Mouse (Mus musculus) Patski (cell line): Measurements from ENCODE around the gene Ficd. TPM values are rescaled to one million over a fixed set of nuclear protein-coding genes. Genes with fewer than 3 reads are reported as not detected.
A peak's percentile ranks its signal among the peaks of the same experiment; 100 is the strongest.

Experiments used
- ATAC-seq: fragments of 100-300 bp; one replicate; pipeline ENCODE4 v1.8.0; 2021
- CTCF ChIA-PET: fragments of 350-600 bp; sonication (Branson Sonifier 250); formaldehyde crosslinking; loops from one replicate; lab custom pipeline; 2022; ENCODE audit warnings: inconsistent platforms; lab: Charles Lee
- POLR2A ChIA-PET: fragments of 350-600 bp; sonication (Branson Sonifier 250); formaldehyde crosslinking; loops from one replicate; lab custom pipeline; 2022; ENCODE audit warnings: antibody characterized with exemption, inconsistent platforms; lab: Charles Lee
- DNase-seq: peaks from one replicate; pipeline ENCODE4 v3.0.0-alpha.2; 2011; ENCODE audit warnings: low read depth, low spot score
- H3K27me3 ChIP-seq: fragments of 371-371 bp; one replicate; pipeline ENCODE4 v1.5.1; 2021
- CTCF ChIP-seq: fragments of 100-300 bp; IDR thresholded peaks from one replicate; pipeline ENCODE4 v1.5.1; 2021
- in situ Hi-C: fragments of 300-500 bp; cut with MboI; formaldehyde crosslinking; loops from 3 replicates; pipeline ENCODE4 v1.11.1; 2018; ENCODE audit warnings: low pct_unique_long_range_greater_than_20kb, mixed read lengths
- polyA plus RNA-seq: library from polyadenylated mRNA; unstranded; gene quantifications from one replicate; pipeline ENCODE4 v1.2.3, GENCODE M21; 2021

Gene Ficd
- polyA plus RNA-seq, 1 experiment from 2014 or later, result 8.5 TPM

DNA sequence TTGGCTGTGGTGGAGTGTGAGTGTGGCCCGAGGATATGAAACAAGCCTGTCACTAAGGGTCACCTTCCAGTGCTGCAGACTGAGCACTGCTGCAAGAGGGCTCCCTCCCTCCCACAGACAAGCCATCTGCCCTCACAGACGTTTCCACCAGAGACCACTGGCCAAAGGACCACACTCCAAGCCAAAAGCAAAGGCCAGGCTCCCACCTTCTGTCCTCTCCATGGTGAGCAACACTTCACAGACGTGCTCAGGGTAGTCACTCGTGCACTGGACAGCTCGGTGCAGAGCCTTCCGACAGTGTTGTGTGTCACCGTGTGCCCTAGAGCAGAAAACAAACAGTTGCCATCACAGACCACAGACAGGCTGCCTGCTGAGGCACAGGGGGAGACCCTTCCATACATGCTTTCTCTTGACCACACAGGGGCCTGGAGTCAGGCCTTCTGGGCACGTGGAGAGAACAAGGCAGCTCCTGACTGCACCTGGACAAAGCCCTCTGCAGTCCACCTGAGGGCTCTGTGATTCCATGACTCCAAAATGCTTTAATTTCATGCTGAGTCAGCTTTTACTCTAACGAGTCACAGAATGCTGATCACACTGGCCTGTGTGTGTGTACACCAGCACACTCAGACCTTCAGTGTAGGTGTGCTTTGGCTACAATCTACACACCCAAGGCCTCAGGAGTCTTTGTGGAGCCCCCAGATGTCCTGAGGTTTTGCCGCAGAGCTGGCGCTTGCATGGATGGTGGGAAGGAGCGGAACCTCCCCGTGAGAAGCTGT, 13.1 kb downstream of the Ficd start:
- POLR2A ChIA-PET, result interaction anchor here (0.6 kb wide), 1 partner anchor 11 kb away, joined by 3 read pairs; no protein-coding TSS in a partner anchor
- TF ChIP-seq CTCF, result no peak
- no peak for DNase-seq
- in situ Hi-C loops, result loop anchor here (25.0 kb wide), 1 partner anchor 661 kb away; the partner anchor contains the start of gene Crybb3
- CTCF ChIA-PET, result interaction anchor here (1.3 kb wide), 1 partner anchor 16 kb away, joined by 3 read pairs; no protein-coding TSS in a partner anchor
- no peak for ATAC-seq
- H3K27me3 ChIP-seq, result no peaks in the 10 kb centered on the region

DNA sequence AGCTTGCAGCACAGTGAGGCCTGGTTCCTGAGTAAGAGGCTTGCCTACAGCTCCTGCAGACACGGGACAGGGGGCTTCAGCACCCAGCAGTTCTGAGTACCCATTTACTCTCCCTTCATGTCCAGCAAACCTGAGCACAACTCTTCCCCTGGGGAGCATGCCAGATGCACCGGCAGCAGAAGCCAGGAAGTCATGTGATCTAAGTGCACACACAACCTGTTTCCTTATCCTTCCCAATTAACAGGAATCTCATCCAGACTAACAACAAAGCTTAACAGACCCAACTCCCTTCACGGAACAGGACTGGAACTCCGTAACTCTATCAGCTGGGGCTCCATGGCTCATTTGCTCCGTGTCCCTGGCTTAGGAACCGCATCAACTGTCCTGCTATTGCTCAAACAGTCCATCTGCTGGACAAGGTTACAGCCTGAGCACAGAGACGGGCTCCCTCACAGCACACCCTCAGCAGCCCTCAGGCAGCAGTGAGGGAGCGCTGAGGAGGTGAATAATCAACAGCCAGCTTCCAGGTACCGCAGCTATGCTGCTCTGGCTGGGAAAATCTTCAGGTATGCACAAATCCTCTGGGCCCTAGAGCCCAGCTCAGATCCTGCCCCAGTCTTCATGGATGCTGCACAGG, 16.0 kb downstream of the Ficd start:
- no peak for DNase-seq
- H3K27me3 ChIP-seq, result no peaks in the 10 kb centered on the region
- TF ChIP-seq CTCF, result no peak
- no peak for ATAC-seq
- in situ Hi-C loops, result loop anchor here (25.0 kb wide), 1 partner anchor 1439 kb away; no protein-coding TSS in a partner anchor
- CTCF ChIA-PET, result no interaction called here
- POLR2A ChIA-PET, result no interaction called here

DNA sequence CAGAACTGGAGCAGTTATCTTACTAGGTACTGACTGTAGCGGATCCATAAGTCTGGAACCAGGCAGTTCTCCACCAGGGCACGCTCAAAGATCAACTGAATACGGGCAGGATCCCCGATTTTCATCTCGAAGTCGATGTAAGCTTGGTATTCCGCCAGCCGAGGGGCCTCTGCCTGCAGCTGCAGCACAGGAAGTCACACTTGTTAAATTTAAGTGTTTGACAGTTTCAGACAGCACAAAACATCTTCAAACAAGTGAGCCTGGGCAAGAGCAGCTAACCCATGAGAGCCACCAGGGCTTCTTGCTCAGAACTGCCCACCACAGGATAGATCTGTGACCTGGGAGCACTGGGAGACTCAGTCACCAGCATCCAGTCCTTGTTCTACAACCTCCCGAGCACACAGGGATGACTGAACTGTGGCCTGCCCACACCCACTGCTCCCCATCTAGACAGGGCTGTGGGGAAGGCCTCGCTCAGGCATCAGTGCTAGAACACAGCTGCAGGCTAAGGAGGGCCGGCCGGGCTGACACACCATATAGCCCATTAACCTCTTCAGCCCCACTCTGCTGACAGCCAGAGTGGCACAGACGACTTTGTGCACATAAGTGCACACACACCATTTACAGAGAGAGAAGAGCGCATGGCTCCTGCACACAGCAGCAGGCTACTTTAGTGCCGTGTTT, 19.9 kb downstream of the Ficd start:
- POLR2A ChIA-PET, result interaction anchor here (0.6 to 1.5 kb wide), 2 partner anchors 10 to 398 kb away, joined by 4 to 5 read pairs; partner anchors contain the start of gene Aym1

DNA sequence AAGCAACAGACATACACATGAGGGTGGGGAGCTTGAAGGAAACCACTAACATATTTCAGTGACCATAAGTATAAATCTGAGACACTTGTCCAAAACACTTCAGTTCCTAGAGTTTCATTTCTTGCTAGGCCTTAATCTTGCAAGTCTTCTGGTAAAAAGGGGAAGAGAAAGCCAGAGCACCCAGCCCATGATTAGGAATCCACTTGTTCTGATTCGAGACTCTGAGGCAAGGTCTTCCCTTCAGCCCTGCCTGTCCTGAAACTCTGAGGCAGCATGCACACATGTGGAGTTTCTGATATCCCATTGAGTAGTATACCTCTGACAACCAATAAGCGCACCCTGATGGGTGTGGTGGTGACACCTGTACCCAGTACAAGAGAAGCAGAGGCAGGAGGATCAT, 26.0 kb downstream of the Ficd start:
- no peak for TF ChIP-seq CTCF
- no peaks in the 10 kb centered on the region for H3K27me3 ChIP-seq
- ChIA-PET CTCF (interaction anchor here (0.9 to 1.1 kb wide), 2 partner anchors 14 to 21 kb away, joined by 3 to 4 read pairs; no protein-coding TSS in a partner anchor), POLR2A (no interaction called here)
- ATAC-seq (no peak), DNase-seq (no peak)
- in situ Hi-C loops, result loop anchor here (25.0 kb wide), 1 partner anchor 1449 kb away; no protein-coding TSS in a partner anchor

More for the DNA sequence above, 19.9 kb downstream of the Ficd start:
- CTCF ChIA-PET, result interaction anchor here (1.5 kb wide), 1 partner anchor 10 kb away, joined by 3 read pairs; no protein-coding TSS in a partner anchor
- no peaks in the 10 kb centered on the region for H3K27me3 ChIP-seq
- no peak for DNase-seq
- TF ChIP-seq CTCF, result no peak
- in situ Hi-C loops, result loop anchor here (25.0 kb wide), 1 partner anchor 1443 kb away; no protein-coding TSS in a partner anchor
- ATAC-seq, result no peak

DNA sequence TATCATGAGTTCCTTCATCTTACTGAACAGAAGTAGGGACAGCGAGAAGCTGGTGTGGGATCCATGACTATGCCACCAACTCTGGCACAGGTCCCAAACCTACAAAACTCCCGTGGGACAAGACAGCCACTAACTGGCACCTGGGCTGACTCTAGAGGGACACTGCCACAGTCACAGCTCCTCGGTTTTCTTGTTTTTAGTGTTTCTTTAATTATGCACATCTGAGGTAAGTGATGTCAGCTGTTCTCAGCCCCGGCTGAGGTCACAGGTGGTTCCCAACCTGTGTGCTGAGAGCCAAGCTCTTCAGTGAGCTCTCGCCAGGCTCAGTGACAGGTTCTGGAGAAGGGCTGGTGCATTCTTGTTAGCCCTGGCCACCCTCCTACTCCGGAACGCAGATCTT, 28.8 kb downstream of the Ficd start:
- ChIA-PET POLR2A (no interaction called here), CTCF (interaction anchor here (0.7 to 1.2 kb wide), 3 partner anchors 9 to 15 kb away, joined by 3 to 6 read pairs (median 3); partner anchors contain the start of genes Iscu and Sart3)
- ATAC-seq (no peak), DNase-seq (no peak)
- in situ Hi-C loops, result loop anchor here (25.0 kb wide), 1 partner anchor 1452 kb away; no protein-coding TSS in a partner anchor
- H3K27me3 ChIP-seq, result no peaks in the 10 kb centered on the region
- TF ChIP-seq CTCF, result no peak

DNA sequence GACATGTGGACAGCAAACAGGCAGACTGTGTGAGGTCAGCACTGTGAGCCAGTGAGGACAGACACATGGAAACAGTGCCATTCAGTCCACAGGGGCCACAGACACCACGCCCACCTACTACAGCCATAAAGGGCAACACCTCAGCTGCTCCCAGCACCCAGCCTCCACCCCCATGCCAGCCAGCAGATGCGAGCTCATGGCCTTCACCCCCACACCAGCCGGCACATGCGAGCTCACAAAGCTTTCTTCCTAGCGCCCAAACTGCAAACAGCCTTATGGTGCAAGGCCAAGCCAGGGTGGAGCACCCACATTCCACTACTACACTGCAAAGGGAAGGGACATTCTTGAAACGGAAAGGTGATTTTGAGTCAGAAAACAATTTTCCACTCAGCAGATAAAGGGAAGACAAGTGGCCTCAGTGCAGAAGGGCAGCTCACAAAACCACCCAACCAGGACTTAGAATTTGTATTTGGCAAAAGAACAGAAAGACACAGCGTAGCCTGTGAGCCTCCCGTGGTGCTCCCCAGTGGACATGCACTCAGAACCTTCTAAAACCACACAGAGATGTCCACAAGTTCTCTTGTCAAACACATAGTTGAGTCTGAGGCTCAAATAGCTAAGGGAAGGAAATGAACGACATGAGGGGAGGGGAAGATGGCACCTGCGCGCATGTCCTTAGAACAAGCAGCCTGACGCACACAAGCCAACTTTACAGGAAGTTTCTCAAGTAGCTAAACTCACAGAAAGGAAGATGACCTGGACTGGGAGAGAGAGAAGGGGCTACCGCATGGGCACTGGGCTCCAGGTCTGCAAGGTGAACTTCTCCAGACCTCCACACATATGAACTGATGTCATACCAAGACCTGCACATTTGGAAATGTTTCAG, 30.3 kb downstream of the Ficd start:
- no peak for TF ChIP-seq CTCF
- DNase-seq (peak; percentile 56), ATAC-seq (peak; percentile 87)
- ChIA-PET POLR2A (no interaction called here), CTCF (interaction anchor here (0.9 kb wide), 1 partner anchor 11 kb away, joined by 3 read pairs; no protein-coding TSS in a partner anchor)
- in situ Hi-C loops, result loop anchor here (25.0 kb wide), 1 partner anchor 1454 kb away; no protein-coding TSS in a partner anchor
- no peaks in the 10 kb centered on the region for H3K27me3 ChIP-seq

DNA sequence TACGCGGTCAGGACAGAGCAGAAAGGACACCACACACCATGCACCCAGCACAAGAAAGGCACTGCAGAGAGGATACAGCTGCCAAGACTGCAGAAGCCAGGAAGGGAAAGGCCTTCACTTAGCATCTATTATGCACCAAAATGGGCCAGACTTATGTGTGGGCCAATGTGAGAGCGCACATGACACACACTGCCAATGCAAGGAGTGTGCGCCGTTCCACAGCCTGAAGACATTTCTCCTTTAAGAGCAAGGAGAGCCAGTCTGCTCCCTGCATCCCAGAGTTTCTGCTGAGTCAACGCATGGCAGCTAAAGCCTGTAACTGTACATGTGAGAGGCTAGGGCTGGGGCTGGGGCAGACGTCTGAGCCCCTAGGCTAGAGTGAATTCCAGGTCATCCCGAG, 33.2 kb downstream of the Ficd start:
- no peak for TF ChIP-seq CTCF
- DNase-seq, result no peak
- H3K27me3 ChIP-seq, result no peaks in the 10 kb centered on the region
- ChIA-PET CTCF (no interaction called here), POLR2A (no interaction called here)
- ATAC-seq, result no peak
- in situ Hi-C loops, result loop anchor here (25.0 kb wide), 1 partner anchor 1457 kb away; no protein-coding TSS in a partner anchor

DNA sequence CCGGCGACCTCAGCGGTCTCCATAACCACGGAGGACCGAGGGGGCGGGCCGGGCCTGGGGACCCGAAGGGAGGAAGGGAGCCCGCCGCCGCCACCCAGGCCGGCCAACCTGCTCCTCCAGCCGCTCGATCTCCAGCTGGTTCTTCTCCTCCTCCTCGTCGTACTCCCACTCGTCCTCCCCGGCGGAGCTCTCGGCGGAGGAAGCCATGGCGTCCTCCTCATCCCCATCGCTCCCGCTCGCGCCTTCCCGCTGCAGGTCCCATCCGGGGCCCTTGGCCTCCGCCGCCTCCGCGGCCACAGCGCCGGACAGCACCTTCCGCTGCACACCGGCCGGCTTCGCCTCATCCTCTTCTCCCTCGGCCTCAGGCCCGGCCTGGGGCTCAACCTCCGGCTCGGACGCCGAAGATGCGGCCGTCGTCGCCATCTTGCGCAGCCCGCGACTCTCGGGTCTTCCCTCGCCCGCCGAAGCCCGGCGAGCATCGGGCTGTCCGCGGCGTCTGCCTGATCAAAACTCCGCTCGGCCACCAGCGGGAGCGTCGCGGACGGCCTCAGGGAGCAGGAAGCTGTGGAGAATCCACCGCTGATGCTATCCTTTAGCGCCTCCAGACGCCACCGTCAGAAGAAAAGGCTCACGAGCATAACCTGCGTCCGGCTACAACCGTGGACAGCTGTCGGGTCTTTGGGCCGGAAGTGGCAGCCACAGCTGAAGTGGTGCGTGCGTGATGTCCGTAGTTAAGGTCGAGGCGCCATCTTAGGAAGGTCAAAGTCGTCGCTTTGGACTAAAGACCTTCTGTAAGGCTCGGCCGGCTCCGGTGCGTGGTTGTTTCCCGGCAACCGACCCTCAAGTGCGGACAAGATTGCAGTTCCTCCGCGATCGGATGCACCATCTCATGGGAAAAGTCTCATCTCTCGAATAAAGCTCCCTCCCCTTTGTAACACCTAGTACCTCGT, 35.9 kb downstream of the Ficd start:
- CTCF ChIA-PET, result no interaction called here
- in situ Hi-C loops, result loop anchor here (5.0 to 25.0 kb wide), 2 partner anchors 161 to 1459 kb away; no protein-coding TSS in a partner anchor
- POLR2A ChIA-PET, result interaction anchor here (0.7 to 0.8 kb wide), 2 partner anchors 54 to 137 kb away, joined by 3 to 4 read pairs; partner anchors contain the start of gene Coro1c
- no peaks in the 10 kb centered on the region for H3K27me3 ChIP-seq
- peak; percentile 70 for DNase-seq
- no peak for TF ChIP-seq CTCF
- peak; percentile 58 for ATAC-seq
